Mouse (Mus musculus) left cerebral cortex, postnatal 14 days (tissue): Measurements from ENCODE around the gene Fam217a. TPM values are rescaled to one million over a fixed set of nuclear protein-coding genes. Genes with fewer than 3 reads are reported as not detected.
"Not testable (repeated sequence)": the region's sequence is repeated elsewhere in the genome, so short reads cannot be mapped to it uniquely, and the experiment has no call there.

Experiments
- DNase-seq, 2 experiments: peaks; one replicate each; pipeline ENCODE4 v3.0.0; 2021 to 2022; ENCODE audit warnings: low spot score in 2 of 2, mixed read lengths in 1 of 2
- intact Hi-C: fragments of 180-260 bp; cut with DNase I; formaldehyde crosslinking; loops from one replicate; pipeline ENCODE4 v1.15.1; 2025
- long read RNA-seq, 2 experiments: library from polyadenylated mRNA; stranded (forward); transcript quantifications; one replicate each; pipeline ENCODE4 v2.0.0; 2021
- total RNA-seq, 2 experiments: library from RNA; stranded (reverse); gene quantifications; 2 replicates each; pipeline ENCODE4 v1.2.3; 2021

Gene Fam217a
- under 1 TPM; 0.44 to 0.53 TPM for total RNA-seq
- long read RNA-seq, experiment 1: 0 reads
- long read RNA-seq, experiment 2: 0 reads

DNA sequence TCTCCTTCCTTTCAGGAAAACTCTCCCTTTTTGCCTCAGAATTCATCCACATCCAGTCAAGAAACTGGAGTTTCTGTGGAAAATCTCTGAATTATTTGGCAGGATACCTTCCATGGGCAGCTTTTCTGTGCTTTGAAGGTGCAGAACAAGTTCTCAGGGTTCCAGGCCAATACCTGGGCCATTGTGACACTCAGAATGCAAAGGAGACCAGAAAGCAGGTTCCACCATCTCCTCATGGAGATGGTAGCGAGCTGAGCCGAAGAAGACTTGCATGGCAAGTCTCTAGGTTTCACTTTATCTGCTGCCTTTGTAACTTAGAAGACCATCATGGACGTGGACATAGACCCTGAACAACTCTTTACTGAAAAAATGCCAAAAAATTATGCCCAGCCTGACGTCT, at the start of gene Fam217a, which contains the start of gene 4933417A18Rik:
Fam217a (minus strand) TSS at position 101 of the 400 bp plus-strand sequence.
4933417A18Rik (plus strand) TSS at position 200 of the 400 bp plus-strand sequence.
- DNase-seq: no peak
- intact Hi-C loops: no loop called here

DNA sequence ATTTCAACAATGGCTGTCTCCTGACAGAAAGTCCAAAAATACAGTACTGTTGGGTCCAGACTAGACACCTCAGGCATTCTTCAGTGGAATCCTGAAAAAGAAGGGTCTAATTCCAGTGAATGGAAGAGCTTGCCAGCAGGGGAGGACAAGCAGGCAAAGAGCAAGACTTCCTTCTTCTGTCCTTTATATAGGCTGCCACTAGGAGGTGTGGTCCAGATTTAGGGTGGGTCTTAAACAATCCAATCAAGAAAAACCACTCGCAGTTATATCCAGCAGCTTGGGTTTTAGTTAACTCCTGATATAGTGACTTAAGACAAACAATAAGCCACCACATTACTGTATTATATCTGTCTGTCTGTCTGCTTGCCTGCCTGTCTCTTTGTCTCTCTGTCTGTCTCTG, 49.7 kb upstream of the Fam217a start:
- DNase-seq: no peak
- intact Hi-C loops: no loop called here

DNA sequence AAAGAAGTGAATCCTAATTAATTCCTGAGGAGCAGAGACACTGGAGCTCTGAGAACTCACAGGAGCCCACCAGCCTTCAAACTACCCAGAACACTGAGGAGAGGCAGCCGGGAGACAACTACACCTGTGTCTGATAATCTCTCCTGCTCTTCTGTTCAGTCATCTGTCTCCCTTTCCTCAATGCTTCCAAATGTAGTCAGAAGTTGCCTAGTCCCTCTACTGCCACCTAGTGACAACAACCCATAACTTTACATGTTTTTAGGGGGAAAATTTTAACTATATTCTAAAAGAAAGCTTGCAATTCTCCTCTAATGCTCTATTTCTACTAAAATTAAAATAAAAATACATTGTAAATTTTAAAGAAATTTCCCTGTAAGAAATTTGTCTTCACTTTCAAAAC, 49.0 kb upstream of the Fam217a start:
- no peak for DNase-seq
- intact Hi-C loops: no loop called here

DNA sequence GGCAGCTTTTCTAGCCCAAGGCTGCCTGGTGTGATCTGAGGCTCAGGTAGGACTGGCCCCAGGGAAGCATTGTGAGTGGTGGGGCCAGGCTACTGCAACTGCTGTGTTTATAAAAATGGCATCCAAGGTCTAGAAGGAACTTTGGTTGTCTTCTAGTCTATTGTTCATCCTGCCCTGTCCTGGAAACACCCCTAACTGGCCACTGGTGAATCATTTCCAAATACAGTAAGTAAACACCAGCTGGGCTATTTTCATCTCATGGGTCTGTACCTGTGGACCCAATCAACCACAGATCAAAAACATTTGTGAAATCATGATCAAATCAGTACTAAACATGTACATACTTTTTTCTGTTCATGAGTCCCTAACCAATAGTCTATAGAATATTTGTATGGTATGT, 48.3 kb upstream of the Fam217a start:
- DNase-seq, intact Hi-C loops: not testable (repeated sequence)

DNA sequence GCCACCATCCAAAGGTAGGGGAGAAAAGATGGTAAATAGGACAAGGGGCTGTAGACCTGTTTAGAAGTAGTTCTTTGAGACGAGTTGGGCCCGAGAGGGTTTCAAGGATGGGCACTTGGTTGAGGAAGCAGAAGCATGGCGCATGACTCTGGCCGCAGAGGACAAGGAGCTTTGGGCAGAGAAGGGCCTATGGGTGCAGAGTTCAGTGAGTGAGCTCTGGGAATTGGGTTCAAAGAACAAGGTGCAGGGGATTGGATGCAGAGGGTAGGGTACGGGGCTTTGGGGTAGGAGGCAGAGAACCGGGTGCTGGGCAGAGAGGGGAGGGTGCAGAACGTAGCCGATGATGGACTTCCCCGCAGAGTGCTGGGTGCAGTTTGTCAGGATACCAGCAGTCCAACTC, 41.5 kb upstream of the Fam217a start:
- DNase-seq, intact Hi-C loops: not testable (repeated sequence)

DNA sequence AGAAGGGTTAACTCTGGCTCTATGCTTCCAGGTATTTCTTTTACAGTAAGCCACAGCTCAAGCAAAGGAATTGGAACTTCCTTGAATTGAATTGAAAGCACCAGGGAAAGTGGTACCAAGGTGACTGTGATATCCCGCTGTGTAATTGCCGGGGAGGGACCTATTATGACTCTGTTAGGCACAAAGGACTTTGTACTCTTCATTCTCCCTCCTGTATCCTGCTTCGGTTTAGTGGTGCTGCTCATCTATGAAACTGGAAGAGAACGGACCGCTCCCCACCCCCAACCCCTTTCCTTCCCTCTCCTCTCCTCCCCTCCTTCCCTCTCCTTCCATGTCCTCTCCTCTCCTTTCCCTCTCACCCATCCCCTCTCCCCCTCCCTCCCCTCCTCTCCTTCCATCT, 40.8 kb upstream of the Fam217a start:
- intact Hi-C loops: no loop called here
- DNase-seq: no peak

DNA sequence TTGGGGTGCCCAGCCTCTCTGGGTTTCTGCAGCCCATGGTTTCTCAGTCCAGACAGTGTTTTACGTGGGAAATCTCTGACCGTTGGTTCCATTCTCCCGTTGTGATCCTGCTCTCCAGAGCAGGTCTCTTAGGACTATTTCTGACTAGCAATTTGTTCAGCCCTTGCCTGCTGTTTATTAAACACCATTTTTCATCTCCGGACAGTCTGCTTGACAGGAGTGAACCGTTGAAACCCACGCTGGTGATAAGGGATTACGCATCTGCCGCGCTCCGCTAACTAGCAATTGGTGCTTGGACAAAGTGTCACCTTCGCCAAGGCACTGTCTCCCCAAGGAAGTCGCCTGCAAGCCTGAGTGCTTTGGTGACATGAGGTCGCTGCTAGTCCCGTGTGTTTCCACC, 40.3 kb upstream of the Fam217a start:
- no peak for DNase-seq
- intact Hi-C loops: no loop called here

DNA sequence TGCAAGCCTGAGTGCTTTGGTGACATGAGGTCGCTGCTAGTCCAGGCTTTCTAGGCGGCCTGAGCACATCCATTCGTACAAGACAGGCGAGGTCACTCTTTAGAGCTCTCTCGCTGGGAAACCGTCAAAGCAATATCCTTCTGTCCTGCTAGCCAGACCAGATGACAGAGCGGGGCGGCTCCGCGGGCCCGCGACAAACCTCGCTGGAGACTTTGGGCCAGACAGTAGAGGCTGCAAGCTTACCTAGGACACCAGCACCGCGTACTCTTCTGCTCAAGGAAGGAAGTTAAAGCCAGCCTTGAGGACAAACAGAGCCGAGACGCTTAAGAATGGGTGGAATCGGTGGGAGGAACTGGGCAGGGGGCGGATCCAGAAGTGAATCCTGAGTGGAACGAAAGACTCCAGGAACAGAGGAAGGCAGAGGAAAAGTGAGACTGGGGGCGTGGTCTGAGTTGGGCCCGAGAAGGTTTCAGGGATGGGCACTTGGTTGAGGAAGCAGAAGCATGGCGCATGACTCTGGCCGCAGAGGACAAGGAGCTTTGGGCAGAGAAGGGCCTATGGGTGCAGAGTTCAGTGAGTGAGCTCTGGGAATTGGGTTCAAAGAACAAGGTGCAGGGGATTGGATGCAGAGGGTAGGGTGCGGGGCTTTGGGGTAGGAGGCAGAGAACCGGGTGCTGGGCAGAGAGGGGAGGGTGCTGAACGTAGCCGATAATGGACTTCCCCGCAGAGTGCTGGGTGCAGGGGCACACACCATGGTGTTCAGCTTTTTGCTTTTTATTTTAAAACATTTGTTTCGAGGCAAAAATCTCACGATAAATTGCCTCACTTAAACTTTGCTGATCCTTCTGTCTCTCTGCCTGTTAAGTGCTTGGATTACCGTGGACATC, 39.6 kb upstream of the Fam217a start, which contains the start of gene Eci3:
Eci3 (minus strand) TSS at position 300 of the 887 bp plus-strand sequence.
- peak in 1 of 2 experiments; percentile 3 for DNase-seq
- intact Hi-C loops: no loop called here

DNA sequence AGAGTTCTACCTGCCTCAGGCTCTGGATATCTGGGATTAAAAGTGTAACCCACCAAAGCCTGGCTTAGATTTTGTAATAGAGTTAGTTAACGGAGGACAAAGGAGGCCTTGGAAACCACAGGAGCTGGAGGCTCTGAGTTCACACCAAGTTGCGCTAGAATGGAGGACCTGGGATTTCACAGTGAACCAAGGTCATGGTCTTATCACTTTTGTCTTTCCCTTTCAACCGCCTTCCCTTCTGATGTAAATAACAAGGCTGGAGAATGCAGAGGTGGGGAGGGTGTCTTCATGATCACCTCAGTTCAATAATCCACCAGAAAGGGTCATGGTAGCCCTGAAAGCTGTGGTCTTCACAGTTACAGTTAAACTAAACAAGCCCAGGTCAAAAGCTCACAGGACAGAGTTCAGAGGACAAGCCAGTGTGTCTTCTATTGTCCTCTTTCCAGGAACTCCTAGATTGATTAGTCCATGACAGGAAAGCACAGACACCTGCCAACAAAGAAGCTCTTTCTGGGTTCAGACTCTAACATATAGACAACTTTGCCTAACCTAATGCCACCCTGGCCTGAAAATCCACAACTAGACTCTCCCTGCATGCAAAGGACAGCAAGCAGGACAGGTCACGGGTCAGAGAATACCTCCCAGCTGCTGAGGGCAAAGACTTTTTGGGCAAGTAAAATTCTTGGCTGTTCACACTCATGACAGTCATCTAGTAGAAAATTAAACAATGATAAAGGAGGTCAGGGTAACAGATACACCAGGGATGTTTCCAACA, 37.1 kb upstream of the Fam217a start:
- intact Hi-C loops: no loop called here
- no peak for DNase-seq

DNA sequence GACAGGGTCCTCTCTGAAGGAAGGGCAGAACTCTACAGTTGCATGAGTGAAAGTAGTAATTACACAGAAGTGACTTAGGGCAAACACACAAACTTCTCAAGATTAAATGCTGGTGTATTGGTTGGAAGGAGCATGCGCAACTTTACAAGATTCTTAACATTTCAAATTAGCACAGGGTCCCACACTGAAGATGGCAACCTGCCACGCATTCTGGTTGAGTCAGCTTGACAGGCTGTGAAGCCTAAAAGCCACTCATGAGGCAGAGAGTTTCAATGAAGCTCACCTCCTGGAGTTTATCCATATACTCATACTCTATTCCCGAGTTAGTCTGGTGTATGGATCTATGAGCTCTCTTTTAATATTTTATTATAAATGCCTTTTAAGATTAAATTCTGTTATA, 34.0 kb upstream of the Fam217a start:
- intact Hi-C loops, DNase-seq: not testable (repeated sequence)

DNA sequence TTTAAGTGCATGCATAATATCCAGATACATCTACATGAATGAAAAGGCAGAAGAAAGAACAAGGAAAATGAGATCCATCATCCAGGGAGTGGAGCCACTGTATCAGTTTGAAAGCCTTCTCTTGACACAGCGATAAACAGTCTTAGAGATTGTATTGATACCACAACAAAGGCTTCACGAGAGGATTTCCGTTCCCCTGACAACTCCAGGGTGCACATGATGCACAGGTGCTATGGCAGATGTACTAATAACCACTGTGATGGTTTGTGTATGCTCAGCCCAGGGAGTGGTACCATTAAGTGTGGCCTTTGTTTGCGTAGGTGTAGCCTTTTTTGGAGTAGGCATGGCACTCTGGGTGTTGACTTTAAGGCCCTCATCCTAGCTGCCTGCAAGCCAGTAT, 32.8 kb upstream of the Fam217a start:
- DNase-seq: no peak
- intact Hi-C loops: no loop called here

DNA sequence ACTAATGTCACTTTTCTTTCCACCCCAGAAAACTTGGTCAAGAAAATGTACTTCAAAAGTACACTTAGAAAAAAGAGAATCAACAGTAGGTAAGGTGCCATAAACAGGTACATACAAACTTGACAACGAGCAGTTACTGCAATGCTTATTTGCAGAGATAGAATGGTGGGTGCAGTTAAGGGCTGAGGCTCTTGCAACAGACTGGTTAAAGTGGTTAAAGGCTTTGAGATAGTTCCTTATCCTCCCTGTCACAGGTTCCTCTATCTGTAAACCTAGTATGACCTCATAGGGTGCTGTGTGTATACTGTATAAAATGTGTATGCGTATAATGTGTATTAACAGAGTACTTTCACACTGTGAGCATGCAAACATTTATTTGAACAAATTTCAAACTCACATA, 27.3 kb upstream of the Fam217a start:
- intact Hi-C loops, DNase-seq: not testable (repeated sequence)

DNA sequence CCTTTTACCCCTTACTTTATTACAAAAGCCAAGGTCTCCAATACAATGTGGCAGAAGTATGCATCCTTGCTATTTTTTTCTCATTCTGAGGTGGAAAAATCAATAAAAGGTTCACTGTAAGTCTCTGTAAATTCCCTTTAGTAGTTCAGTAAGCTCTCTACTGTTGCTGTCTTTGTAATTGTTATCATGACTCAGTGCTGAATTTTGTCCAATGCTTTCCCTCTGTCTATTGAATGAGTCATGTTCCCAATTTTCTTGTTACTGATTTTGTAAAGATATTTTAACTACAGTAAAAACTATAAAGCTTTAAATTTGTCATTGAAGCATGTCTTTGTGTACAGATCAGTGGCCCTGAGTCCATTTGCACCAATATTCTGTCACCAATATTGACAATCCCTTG, 18.3 kb upstream of the Fam217a start:
- intact Hi-C loops: no loop called here
- DNase-seq: no peak

DNA sequence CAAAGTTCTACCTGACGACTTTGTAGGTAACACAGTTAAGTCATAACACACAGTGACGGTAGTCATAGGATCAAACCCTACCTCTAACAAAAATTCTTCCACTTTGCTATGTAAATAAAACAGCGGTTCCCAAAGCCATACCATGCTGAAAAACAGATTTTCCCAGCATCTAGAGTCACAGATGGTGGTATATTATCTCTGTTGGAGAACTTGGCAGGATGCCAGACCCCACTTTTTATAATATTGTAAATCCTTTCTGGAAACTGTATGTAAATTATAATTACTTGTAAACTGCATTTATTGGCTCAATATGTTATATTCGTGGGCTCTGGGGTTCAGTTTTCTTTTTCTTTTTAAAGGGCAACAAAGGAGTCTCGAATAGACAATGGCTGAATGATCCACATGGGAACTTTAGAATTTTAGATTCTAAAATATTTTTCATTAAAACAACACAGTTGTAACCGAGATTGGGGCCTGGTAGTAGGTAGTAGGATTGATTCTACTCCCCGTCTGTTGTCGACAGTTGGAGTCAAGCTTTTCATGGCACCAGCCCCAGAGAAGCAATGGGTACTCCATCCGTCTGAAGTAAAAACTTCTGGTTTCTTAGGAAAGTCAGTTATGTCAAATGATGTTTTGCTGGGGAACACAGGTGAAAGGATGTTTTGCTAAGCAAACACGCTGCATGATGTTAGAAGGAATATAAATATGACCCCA, 11.0 kb upstream of the Fam217a start:
- peak; percentile 23 to 59 for DNase-seq
- intact Hi-C loops: no loop called here

DNA sequence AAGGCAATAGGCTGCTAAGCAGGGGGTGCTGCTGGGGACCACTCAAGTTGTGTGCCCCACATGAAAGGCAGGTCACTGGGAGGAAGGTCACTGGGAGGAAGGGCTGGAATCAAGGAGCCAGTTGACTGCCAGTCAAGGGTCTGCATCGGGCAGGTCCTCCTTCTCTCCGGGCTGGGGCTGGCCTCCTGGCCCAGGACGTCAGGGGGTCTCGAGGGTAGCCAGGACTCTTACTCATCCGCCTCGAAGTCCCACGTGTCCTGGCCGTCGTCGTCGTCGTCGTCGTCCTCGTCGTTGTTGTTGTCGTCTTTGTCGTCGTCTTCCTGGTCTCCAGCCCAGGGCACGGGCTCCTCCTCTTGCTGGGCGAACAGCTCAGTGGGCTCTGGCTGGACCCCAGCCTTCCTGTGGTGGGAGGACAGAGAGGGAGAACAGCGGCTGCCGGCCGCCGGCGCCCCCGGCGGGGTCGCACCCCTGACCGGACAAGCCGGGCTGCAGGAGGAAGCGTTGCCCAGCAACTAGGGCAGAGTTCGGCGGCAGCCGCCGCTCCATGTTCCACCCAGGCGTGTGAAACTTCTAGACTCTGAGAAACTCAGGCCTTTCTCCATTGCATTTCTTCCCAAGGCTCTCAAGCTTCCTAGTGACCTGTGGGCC, 7.5 kb downstream of the Fam217a start:
- intact Hi-C loops: no loop called here

DNA sequence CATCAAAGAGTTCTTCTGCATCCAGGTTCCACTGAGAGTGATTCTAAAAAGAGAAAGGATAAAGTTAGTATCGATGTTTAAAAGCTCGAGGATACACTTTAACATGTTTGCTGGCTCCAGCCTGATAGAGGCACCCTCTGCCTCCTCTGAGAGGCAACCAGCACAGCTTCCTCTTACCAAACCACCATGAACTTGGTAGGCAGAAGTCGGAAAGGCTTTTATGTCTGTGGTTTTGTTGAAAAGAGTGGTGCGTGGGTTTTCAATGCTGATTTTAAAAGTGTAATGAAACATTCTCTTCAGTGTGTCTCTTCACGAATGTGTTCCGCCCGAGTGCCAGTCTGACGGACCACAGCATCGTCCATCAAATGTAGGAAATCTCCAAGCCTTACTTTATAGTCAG, 9.5 kb downstream of the Fam217a start:
- no peak for DNase-seq
- intact Hi-C loops: no loop called here

More for the DNA sequence above, 7.5 kb downstream of the Fam217a start:
- no peak for DNase-seq

DNA sequence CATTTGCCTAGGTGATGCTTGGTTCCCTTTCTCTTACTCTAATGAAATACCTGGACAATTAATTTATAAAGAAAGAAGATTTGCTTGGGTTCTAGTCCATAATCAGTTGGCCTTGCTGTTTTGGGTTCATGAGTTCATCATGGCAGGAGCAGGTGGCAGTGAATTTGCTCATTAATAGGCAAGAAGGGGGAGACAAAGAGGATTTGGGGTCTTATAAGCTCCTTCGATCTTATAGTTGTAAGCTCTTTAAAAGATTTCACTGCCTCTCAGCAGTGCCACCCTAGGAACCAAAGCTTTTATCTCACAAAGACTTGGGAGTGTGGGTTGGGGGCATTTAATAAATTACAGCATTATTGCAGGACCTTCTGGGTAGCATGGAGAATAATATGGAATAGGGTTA, 31.2 kb downstream of the Fam217a start:
- DNase-seq: no peak
- intact Hi-C loops: no loop called here

DNA sequence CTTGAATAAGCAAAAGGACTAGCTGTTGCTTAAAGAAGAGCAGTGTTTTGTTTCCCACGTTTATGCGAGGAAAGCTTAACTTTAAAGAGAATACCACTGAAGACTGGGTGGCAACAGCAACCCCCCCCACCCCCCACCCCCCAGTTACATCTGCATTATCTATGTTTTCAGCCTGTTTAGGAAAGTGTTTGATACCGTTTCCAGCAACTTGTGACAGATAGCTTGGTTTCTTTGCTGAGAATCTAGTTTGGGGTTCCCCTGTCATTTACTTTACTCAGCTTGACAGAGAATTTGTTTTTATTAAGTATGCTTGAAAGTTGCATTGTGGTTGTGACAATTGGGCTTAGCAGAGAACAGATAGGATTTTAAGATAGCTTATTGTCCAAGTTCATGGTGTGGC, 47.6 kb downstream of the Fam217a start:
- no peak for DNase-seq
- intact Hi-C loops: loop anchor here (10.0 kb wide), 1 partner anchor 532 kb away; the partner anchor contains the start of gene Slc22a23
